Mouse (Mus musculus) neural tube, embryonic 13.5 days (tissue): ENCODE data around the gene Tmem218. TPM values are rescaled to one million over a fixed set of nuclear protein-coding genes. Genes with fewer than 3 reads are reported as not detected.
A peak's percentile ranks its signal among the peaks of the same experiment; 100 is the strongest.

Experiments used
- ATAC-seq: fragments of 200-750 bp; cut with Nextera tagmentation; 2 replicates; pipeline ENCODE4 v1.8.0; 2017; ENCODE audit warnings: low read depth, mild to moderate bottlenecking, moderate TSS enrichment, moderate library complexity
- H3K27ac ChIP-seq: fragments of 300-500 bp; sonication (generic); replicated peaks from 2 replicates; pipeline ENCODE4 v1.5.1; 2015; ENCODE audit warnings: moderate library complexity, mild to moderate bottlenecking, inconsistent platforms
- H3K27me3 ChIP-seq: fragments of 300-500 bp; sonication (generic); 2 replicates; pipeline ENCODE4 v1.6.1; 2015; ENCODE audit warnings: mild to moderate bottlenecking, inconsistent platforms
- H3K36me3 ChIP-seq: fragments of 300-500 bp; sonication (generic); 2 replicates; pipeline ENCODE4 v1.6.1; 2015; ENCODE audit warnings: mild to moderate bottlenecking, inconsistent platforms
- H3K4me1 ChIP-seq: fragments of 300-500 bp; sonication (generic); replicated peaks from 2 replicates; pipeline ENCODE4 v1.6.1; 2015; ENCODE audit warnings: inconsistent platforms
- H3K4me2 ChIP-seq: fragments of 300-500 bp; sonication (generic); 2 replicates; pipeline ENCODE4 v1.6.1; 2015; ENCODE audit warnings: inconsistent platforms, mild to moderate bottlenecking, moderate library complexity
- H3K4me3 ChIP-seq: fragments of 300-500 bp; sonication (generic); 2 replicates; pipeline ENCODE4 v1.5.1; 2015; ENCODE audit warnings: mild to moderate bottlenecking, inconsistent platforms
- H3K9ac ChIP-seq: fragments of 300-500 bp; sonication (generic); 2 replicates; pipeline ENCODE4 v1.6.1; 2015; ENCODE audit warnings: moderate library complexity, mild to moderate bottlenecking, inconsistent platforms
- H3K9me3 ChIP-seq: fragments of 300-500 bp; sonication (generic); 2 replicates; pipeline ENCODE4 v1.6.1; 2016; ENCODE audit warnings: inconsistent platforms
- WGBS: fragments of 180-500 bp; shearing (Covaris S2); methylation state at CpG from one replicate; pipeline ENCODE4 v1.1.7; 2015; 5-methylcytosine and 5-hydroxymethylcytosine counted together
- polyA plus RNA-seq: library from polyadenylated mRNA; unstranded; fragments of >200 nt; fragmentation: Nextera tagmentation; extraction: Ambion mirVana; gene quantifications from 2 replicates; pipeline ENCODE4 v1.2.1, GENCODE M21; 2015

Tmem218 gene
- polyA plus RNA-seq, 1 experiment from 2014 or later, result 12.2 TPM

DNA sequence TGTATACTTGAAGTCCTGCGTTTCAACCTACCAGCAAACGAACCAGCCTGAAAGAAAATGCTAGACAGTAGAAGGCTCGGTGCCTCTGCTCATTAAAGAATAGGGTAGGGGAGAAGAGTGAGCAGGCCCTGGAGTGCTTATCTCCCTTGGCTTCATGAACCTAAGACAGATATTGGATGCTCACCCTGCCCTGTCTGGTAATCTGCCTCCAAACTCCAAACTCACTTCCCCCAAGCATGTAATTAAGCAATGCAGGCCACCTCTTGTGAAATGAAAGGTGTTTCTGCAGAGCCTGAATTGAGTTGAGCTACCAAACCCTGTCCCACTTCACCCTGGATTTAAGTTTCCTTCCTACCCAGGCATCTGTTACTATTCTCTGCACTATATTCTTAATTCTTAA, 34.7 kb downstream of the Tmem218 start:
- H3K27me3 ChIP-seq, result no peaks in the 10 kb centered on the region

DNA sequence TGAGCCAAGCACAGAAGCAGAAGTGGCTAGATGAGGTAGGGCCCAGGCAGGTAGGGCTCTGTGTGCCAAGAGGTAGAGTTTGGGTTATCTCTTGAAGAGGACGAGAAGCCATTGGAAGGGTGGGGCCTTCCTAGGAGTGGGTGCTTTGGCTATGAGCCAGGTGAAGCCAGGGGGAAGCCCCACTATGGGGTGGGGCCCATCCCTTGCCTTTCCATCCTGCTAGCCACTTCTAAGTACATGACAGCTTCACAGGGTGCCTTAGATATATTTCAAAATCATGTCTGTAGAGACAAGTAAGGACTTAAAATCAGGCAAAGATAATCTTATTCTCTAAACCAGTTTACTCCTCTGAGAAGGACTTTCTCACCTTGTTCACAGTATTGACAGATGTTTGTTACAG, 36.6 kb downstream of the Tmem218 start:
- Histone ChIP-seq H3K27ac (no peak overlapping the region), H3K4me3 (no peak overlapping the region), H3K4me1 (peaks cover 6% of the 10 kb centered on the region; the same call in 1 of the 2 replicates), H3K9me3 (no peaks in the 10 kb centered on the region), H3K27me3 (no peaks in the 10 kb centered on the region), H3K4me2 (no peak overlapping the region), H3K9ac (no peak overlapping the region), H3K36me3 (no peaks in the 10 kb centered on the region)
- ATAC-seq, result no peak
- 81% methylated on average over 1 of the region's 1 CpGs for WGBS

More for the DNA sequence above, 34.7 kb downstream of the Tmem218 start:
- Histone ChIP-seq H3K36me3 (no peaks in the 10 kb centered on the region), H3K4me1 (no peaks in the 10 kb centered on the region), H3K9me3 (no peaks in the 10 kb centered on the region), H3K9ac (no peak overlapping the region), H3K27ac (no peak overlapping the region), H3K4me3 (no peak overlapping the region), H3K4me2 (no peak overlapping the region)
- ATAC-seq, result no peak
- WGBS, result 85% methylated on average over 3 of the region's 3 CpGs

DNA sequence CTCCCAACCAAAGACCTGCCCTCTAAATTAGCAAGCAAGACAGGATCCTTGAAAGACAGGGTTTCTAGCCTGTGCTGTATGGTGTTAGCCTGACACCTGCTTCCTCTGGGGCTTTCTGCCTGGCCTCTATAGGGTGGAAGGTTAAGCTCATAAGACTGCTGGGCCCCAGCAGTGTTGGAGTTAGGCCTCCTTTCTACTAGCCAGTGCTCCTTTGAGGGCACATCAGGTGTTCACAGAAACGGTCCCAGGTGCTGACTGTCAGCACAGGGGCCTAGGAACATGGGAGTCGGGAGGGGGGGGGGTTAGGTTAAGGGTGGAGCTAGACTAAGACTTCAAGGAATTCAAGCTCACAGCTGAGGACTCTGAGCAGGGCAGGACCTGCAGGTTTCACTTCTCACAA, 37.4 kb downstream of the Tmem218 start:
- ATAC-seq, result no peak
- H3K36me3 ChIP-seq, result no peaks in the 10 kb centered on the region
- 85% methylated on average over 2 of the region's 2 CpGs for WGBS

DNA sequence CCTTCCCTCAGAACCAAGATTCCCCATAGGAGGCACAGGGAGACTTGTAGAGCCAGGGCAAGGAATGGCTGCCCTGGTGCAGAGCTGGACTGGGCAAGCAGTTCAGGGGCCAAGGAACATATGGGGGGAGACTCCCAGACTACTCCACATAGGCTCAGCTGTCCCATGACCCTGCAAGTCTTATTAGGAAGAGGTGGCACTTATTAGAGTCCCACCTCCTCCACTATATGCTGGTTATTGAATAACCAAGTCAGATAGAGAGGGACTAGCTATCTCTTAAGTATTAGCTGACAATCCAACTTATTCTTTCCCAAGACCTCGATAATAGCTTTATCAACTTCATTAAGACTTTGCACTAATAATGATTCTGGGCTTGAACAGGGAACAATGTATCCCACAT, 37.8 kb downstream of the Tmem218 start:
- H3K27me3 ChIP-seq, result no peaks in the 10 kb centered on the region
- peaks cover 6% of the 10 kb centered on the region; the same call in 1 of the 2 replicates for H3K4me1 ChIP-seq
- 97% methylated on average over 1 of the region's 1 CpGs for WGBS
- no peak overlapping the region for H3K27ac ChIP-seq
- H3K9ac ChIP-seq, result no peak overlapping the region
- H3K4me3 ChIP-seq, result no peak overlapping the region
- no peaks in the 10 kb centered on the region for H3K36me3 ChIP-seq
- ATAC-seq, result no peak
- H3K9me3 ChIP-seq, result no peaks in the 10 kb centered on the region
- H3K4me2 ChIP-seq, result no peak overlapping the region

More for the DNA sequence above, 37.4 kb downstream of the Tmem218 start:
- Histone ChIP-seq H3K9me3 (no peaks in the 10 kb centered on the region), H3K4me1 (peaks cover 6% of the 10 kb centered on the region; the same call in 1 of the 2 replicates), H3K27ac (no peak overlapping the region), H3K9ac (no peak overlapping the region), H3K4me3 (no peak overlapping the region), H3K27me3 (no peaks in the 10 kb centered on the region), H3K4me2 (no peak overlapping the region)

DNA sequence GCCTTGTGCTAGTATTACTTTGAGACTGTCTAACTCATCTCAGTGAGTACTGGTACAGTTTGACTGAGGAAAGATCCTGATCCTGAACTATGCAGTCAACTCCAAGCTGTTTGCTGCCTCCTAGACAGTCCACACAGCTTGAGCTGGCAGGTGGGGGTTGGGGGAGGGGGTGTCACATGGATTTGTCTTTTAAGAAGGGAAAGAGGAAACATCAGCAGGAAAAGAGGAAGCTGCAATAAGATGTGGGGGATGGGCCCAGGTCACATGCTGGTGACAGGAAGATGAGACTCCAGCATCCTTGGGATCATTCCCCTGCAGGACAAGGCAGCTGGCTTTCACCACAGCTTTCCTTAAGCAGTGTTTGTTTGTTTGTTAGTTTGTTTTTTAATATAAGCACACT, 39.4 kb downstream of the Tmem218 start:
- no peaks in the 10 kb centered on the region for H3K27me3 ChIP-seq
- H3K9ac ChIP-seq, result no peak overlapping the region
- no peaks in the 10 kb centered on the region for H3K36me3 ChIP-seq
- ATAC-seq, result no peak
- H3K4me3 ChIP-seq, result no peak overlapping the region
- H3K4me1 ChIP-seq, result peaks cover 6% of the 10 kb centered on the region; the same call in 1 of the 2 replicates
- no peaks in the 10 kb centered on the region for H3K9me3 ChIP-seq
- no peak overlapping the region for H3K4me2 ChIP-seq
- no peak overlapping the region for H3K27ac ChIP-seq

DNA sequence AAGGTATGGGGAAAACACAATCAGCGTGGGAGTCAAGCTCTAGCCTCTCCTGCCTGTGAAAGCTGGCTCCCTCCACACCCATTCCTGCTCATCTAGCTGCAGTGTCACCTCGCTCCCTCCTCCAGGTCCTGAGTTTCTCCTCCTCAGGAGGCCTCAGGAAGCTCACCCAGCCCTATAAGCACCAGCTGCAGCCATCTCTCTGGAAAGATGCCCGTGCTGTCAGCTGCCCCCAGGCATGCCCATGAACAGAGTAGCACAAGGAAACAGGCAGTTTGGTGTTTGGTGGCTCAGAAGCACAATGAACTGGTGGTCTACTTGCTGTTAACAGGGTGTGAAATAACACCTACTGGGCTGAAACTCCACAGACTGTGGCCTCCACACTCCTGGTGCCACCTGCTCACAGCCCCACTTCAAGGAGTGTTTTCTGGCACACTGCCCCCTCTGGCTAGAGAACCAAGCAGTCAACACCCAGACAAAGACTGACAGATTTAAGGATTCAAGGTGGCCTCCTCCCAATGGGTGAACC, 40.4 kb downstream of the Tmem218 start:
- Histone ChIP-seq H3K36me3 (no peaks in the 10 kb centered on the region), H3K4me1 (peaks cover 6% of the 10 kb centered on the region; the same call in 1 of the 2 replicates), H3K4me2 (no peak overlapping the region), H3K9ac (no peak overlapping the region), H3K4me3 (no peak overlapping the region), H3K27ac (no peak overlapping the region), H3K27me3 (no peaks in the 10 kb centered on the region), H3K9me3 (no peaks in the 10 kb centered on the region)
- WGBS, result 44% methylated on average over 3 of the region's 3 CpGs
- ATAC-seq, result peak; percentile 57

DNA sequence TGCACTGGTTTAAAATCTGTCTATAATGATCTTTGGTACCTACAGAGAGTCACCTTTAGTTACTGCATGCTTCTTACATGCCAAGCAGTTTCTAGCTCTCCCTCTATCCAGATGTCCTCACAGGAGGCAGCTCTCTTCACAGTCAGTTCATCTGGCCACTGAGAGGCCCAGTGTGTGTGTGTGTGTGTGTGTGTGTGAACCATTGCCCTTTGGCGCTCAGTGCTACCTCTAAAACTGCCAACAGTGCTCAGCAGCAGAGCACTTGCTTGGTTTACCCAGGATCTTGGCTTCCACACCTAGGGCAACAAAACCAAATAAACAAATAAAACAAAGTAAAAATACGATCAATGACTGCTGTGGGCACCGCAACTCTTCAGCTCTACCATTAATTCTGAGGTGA, 42.0 kb downstream of the Tmem218 start:
- Histone ChIP-seq H3K9ac (no peak overlapping the region), H3K4me3 (no peak overlapping the region), H3K4me1 (peaks cover 11% of the 10 kb centered on the region), H3K27ac (no peak overlapping the region), H3K4me2 (no peak overlapping the region), H3K27me3 (peaks cover 8% of the 10 kb centered on the region), H3K9me3 (no peaks in the 10 kb centered on the region), H3K36me3 (no peaks in the 10 kb centered on the region)
- ATAC-seq, result no peak
- WGBS, result 84% methylated on average over 3 of the region's 3 CpGs

DNA sequence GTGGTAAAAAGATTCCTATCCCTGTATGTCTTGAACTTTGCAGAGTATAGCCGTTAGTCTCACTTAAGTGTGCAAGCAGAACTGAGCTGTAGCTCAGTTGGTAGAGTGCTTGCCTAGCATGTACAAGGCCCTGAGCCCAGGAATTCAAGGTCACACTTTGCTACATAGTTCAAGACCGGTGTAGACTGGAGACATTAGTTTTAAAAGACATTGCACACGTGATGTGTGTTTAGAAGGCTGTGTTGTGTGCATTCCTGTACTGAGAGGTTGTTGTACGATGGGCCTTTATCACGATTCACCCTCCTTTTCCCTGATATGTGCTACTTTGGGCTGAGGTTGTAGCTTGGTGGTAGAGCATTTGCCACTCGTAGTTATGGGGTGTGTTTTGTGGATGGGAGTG, 42.6 kb downstream of the Tmem218 start:
- 88% methylated on average over 6 of the region's 6 CpGs for WGBS
- no peak overlapping the region for H3K4me2 ChIP-seq
- H3K9ac ChIP-seq, result no peak overlapping the region

DNA sequence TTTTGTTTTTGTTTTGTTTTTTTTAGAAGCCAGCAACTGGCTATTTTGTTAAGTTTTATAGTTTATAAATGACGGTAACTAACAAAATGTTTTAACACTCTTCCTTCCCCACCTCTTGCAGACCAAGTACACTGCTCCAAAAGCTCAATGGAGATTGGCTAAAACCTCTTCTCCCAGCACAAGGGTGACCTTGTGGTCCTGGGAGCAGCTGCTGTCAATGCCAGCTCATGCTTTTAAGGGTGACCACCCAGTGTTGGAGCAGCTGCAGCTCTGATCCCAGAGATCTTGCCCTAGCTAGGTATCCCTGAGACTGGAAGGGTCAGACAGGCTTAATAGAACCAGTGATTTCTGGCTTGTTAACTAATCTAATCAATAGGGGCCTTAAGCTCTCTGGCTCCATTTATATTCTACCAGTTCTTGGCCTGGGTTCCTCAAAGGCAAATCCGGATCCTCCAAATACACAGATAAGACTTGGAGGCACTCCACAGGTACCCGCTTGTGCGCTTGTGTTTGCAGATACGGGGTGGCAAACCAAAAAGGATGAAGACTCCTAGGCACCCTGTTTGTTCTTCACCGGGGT, 46.6 kb downstream of the Tmem218 start:
- H3K9me3 ChIP-seq, result no peaks in the 10 kb centered on the region
- H3K9ac ChIP-seq, result peak overlapping the region; percentile 70; the same call in 1 of the 2 replicates
- no peak for ATAC-seq

More for the DNA sequence above, 42.6 kb downstream of the Tmem218 start:
- no peaks in the 10 kb centered on the region for H3K36me3 ChIP-seq
- no peak overlapping the region for H3K27ac ChIP-seq
- H3K9me3 ChIP-seq, result no peaks in the 10 kb centered on the region
- H3K4me3 ChIP-seq, result no peak overlapping the region
- H3K4me1 ChIP-seq, result peaks cover 18% of the 10 kb centered on the region
- H3K27me3 ChIP-seq, result peaks cover 12% of the 10 kb centered on the region
- no peak for ATAC-seq

DNA sequence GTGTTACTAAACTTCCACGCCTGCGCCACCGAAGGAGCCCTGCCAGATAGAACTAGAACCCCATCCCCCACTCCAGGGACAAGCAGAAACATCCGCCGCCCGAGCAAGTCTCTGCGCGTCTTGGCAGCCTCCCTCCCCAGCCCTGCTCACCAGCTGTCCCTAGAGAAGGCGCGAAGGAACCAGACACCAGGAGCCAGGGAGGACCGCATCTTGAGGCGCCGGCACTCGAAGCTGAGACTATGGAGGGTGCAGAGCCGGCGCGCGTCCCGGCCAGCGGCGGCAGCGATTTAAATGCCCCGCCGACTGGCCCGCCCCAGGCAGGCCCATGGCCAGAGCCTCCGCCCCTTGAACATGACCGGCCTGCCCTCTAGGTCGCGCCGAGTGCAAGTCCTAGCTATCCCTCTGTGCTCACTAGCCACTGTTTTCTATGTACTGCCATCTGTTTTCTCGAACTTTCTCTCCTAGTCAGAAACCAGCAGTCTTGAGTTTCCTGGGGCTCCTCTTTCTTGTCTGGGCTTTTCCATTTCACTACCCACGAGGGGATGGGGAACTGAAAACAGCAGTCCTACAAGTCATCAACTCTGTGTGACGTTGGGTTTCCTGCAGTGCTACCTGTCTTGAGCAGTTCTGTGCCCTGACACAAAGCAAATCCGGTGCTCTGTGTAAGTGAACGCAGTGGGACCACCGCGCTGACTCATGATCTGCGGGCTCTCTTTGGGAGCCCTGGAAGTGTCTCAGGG, 47.3 kb downstream of the Tmem218 start, which contains the start of gene Slc37a2:
Gene Slc37a2, minus strand, starts transcription at position 590 of the 740 bp plus-strand sequence.
- H3K4me2 ChIP-seq, result peak within 1 kb of the TSS; percentile 83
- H3K27ac ChIP-seq, result no peak within 1 kb of the TSS
- WGBS, result 2% methylated on average over 38 of the region's 38 CpGs
- H3K36me3 ChIP-seq, result no peaks in the 10 kb centered on the region
- H3K9me3 ChIP-seq, result no peaks in the 10 kb centered on the region
- peaks cover 13% of the 10 kb centered on the region for H3K4me1 ChIP-seq
- H3K27me3 ChIP-seq, result peaks cover 17% of the 10 kb centered on the region
- peak; percentile 74 for ATAC-seq
- peak within 1 kb of the TSS; percentile 42 for H3K4me3 ChIP-seq
- peak within 1 kb of the TSS; percentile 70 for H3K9ac ChIP-seq

More for the DNA sequence above, 46.6 kb downstream of the Tmem218 start:
- peaks cover 17% of the 10 kb centered on the region for H3K27me3 ChIP-seq
- peak overlapping the region; percentile 42 for H3K4me3 ChIP-seq
- 27% methylated on average over 6 of the region's 6 CpGs for WGBS
- H3K4me2 ChIP-seq, result peak overlapping the region; percentile 83
- H3K27ac ChIP-seq, result no peak overlapping the region
- H3K36me3 ChIP-seq, result no peaks in the 10 kb centered on the region
- H3K4me1 ChIP-seq, result peaks cover 13% of the 10 kb centered on the region

DNA sequence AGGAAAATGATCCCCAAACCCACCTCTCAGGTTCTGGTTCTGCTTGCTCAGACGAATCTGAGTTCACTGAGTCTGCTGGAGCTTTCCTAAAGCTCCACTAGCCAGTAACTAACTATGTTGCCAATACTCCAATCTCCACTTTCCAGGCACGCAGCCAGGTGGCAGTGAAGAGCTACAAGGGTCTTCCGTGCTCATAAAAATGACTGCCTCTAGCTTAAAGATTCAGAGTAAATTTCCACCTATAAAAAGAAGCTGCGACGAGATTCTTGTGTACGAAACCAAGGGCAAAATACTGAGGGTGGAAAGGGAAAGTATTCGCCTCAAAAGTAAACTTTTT, 47.8 kb downstream of the Tmem218 start:
- peak; percentile 69 for ATAC-seq
- peaks cover 17% of the 10 kb centered on the region for H3K27me3 ChIP-seq
- WGBS, result 36% methylated on average over 7 of the region's 7 CpGs
- peak overlapping the region; percentile 83 for H3K4me2 ChIP-seq
- H3K36me3 ChIP-seq, result no peaks in the 10 kb centered on the region
- no peaks in the 10 kb centered on the region for H3K9me3 ChIP-seq
- no peak overlapping the region for H3K27ac ChIP-seq
- H3K9ac ChIP-seq, result 0 out of 2 replicates have a peak overlapping the region, but pooled peaks have one; percentile 70
- H3K4me1 ChIP-seq, result peaks cover 13% of the 10 kb centered on the region
- peak overlapping the region; percentile 42 for H3K4me3 ChIP-seq

DNA sequence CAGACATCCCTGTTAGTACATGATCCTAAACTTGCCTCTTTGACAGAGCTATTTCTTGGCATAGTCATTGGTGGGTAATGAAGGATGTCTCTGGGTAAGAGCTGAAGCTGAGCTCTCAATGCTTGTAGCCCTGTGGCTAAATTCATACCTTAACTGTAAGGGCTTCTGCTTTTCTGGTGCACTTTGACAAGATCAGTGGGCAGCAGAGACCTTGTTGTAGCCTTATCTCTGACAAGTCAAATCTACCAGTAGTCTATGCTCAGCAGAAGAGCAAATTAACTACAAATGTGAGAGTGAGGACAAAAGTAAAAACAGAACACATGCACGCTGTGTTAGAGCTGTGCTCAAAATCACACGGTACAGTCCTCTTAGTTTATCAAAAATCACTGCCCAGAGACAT, 58.6 kb downstream of the Tmem218 start:
- 92% methylated on average over 2 of the region's 2 CpGs for WGBS
- no peaks in the 10 kb centered on the region for H3K4me1 ChIP-seq

More for the DNA sequence above, 58.6 kb downstream of the Tmem218 start:
- no peak overlapping the region for H3K9ac ChIP-seq
- no peaks in the 10 kb centered on the region for H3K27me3 ChIP-seq
- H3K4me2 ChIP-seq, result no peak overlapping the region
- no peaks in the 10 kb centered on the region for H3K36me3 ChIP-seq
- H3K9me3 ChIP-seq, result no peaks in the 10 kb centered on the region
- no peak for ATAC-seq
- H3K27ac ChIP-seq, result no peak overlapping the region
- H3K4me3 ChIP-seq, result no peak overlapping the region
